Mouse (Mus musculus): ENCODE measurements around the gene Wdr63. TPM values are rescaled to one million over a fixed set of nuclear protein-coding genes. Genes with fewer than 3 reads are reported as not detected.

Gene Wdr63
- total RNA-seq, 1 experiment from 2014 or later, result not detected

DNA sequence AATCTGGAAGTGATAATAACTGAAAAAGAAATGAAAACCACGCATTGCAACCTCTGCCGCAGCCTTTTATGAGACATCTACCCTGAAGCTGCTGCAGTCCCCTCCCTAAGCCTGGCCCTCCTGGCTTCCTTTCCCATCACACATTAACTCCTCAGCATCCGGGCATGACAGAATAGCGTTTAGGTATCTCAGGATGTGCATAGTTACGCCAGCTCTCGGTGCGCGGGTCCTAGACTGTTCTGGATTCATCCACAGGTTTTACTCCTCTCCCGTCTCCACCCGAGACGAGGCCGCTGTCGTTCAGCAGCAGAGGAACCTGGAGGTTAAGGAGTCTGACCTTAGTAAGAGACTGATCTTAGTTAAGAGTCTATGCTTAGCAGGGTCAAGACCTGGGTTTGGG lies 116.8 kb downstream of the Wdr63 start:
- ATAC-seq (replicated peaks; ENCODE audit: insufficient number of reproducible peaks, low FRiP score, low TSS enrichment, poor library complexity, severe bottlenecking), result no peak

Other genes with a start within 250 kb of the Wdr63 start
- gene Bcl10, start 185.3 kb downstream of the Wdr63 start, total RNA-seq (2017), result 122 to 137 TPM (median 132 TPM) in 3 replicates
- 24.4 to 36.0 TPM (median 25.5 TPM) in 3 replicates for gene 2410004B18Rik, start 170.1 kb downstream of the Wdr63 start, total RNA-seq (2017)
- 0.32 to 1.6 TPM in 2 of 3 replicates, not detected in the other for gene Syde2, start 120.3 kb downstream of the Wdr63 start, total RNA-seq (2017)
- 0.19 to 0.78 TPM (median 0.75 TPM) in 3 replicates for gene Mcoln3, start 9.3 kb upstream of the Wdr63 start, total RNA-seq (2017)
- gene Mcoln2, start 41.7 kb upstream of the Wdr63 start, total RNA-seq (2017), result 13.6 to 28.6 TPM (median 14.5 TPM) in 3 replicates
- gene Lpar3, start 112.8 kb upstream of the Wdr63 start, total RNA-seq (2017), result not detected in 3 replicates